Mouse (Mus musculus) stomach, postnatal 0 days (tissue): ENCODE data around the gene 1810062G17Rik.

ENCODE experiments used
- CTCF ChIP-seq: IDR thresholded peaks from 2 replicates; pipeline ENCODE4 v1.5.1; 2016; ENCODE audit warnings: antibody characterized with exemption, low read depth, mild to moderate bottlenecking, moderate library complexity
- EP300 ChIP-seq: optimal IDR thresholded peaks from 2 replicates; pipeline ENCODE3; 2016; ENCODE audit warnings: antibody characterized with exemption

DNA sequence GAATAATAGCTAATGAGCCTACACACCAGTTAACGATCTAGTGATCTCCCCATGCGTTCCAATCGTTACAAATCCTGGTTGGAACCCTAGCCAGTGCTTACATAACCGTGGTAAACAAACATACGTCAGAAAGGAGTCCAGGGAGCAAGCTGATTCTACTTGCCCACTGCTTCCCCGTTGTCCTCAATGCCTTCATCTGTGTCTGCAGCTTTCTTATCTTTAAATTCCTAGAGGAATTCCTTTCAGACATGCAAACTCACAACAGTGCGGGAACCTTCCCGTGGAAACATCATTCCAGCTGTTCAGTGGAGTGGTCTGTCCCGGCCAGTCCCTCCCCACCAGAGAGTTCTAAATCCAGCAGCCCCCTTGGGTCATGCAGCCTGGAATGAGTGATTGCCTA is 7.2 kb downstream of the 1810062G17Rik start:
- TF ChIP-seq CTCF (no peak), EP300 (no peak)
